Mouse (Mus musculus) stomach, embryonic 15.5 days (tissue): ENCODE results near the gene Fhod1. TPM values are rescaled to one million over a fixed set of nuclear protein-coding genes. Genes with fewer than 3 reads are reported as not detected.
"Not testable (repeated sequence)": the region's sequence is repeated elsewhere in the genome, so short reads cannot be mapped to it uniquely, and the experiment has no call there.

Experiments used
- ATAC-seq: fragments of 200-750 bp; cut with Nextera tagmentation; 2 replicates; pipeline ENCODE4 v1.8.0; 2017; ENCODE audit warnings: low read depth, moderate number of reproducible peaks, moderate TSS enrichment; ENCODE audit not compliant: insufficient read depth, low FRiP score
- H3K27ac ChIP-seq: fragments of 300-500 bp; sonication (generic); 2 replicates; pipeline ENCODE4 v1.5.1; 2015; ENCODE audit warnings: mild to moderate bottlenecking, inconsistent platforms
- H3K27me3 ChIP-seq: fragments of 300-500 bp; sonication (generic); replicated peaks from 2 replicates; pipeline ENCODE4 v1.6.1; 2015; ENCODE audit warnings: inconsistent platforms
- H3K36me3 ChIP-seq: fragments of 300-500 bp; sonication (generic); 2 replicates; pipeline ENCODE4 v1.6.1; 2015; ENCODE audit warnings: inconsistent platforms
- H3K4me1 ChIP-seq: fragments of 300-500 bp; sonication (generic); 2 replicates; pipeline ENCODE4 v1.6.1; 2015; ENCODE audit warnings: inconsistent platforms
- H3K4me2 ChIP-seq: fragments of 300-500 bp; sonication (generic); 2 replicates; pipeline ENCODE4 v1.6.1; 2015; ENCODE audit warnings: mild to moderate bottlenecking, inconsistent platforms
- H3K4me3 ChIP-seq: fragments of 300-500 bp; sonication (generic); replicated peaks from 2 replicates; pipeline ENCODE4 v1.5.1; 2015; ENCODE audit warnings: inconsistent platforms
- H3K9ac ChIP-seq: fragments of 300-500 bp; sonication (generic); 2 replicates; pipeline ENCODE4 v1.6.1; 2015; ENCODE audit warnings: inconsistent platforms
- H3K9me3 ChIP-seq: fragments of 300-500 bp; sonication (generic); 2 replicates; pipeline ENCODE4 v1.6.1; 2016; ENCODE audit warnings: inconsistent platforms
- WGBS: fragments of 180-500 bp; shearing (Covaris S2); methylation state at CpG from one replicate; pipeline ENCODE4 v1.1.7; 2015; 5-methylcytosine and 5-hydroxymethylcytosine counted together
- polyA plus RNA-seq: library from polyadenylated mRNA; unstranded; fragments of >200 nt; fragmentation: Nextera tagmentation; extraction: Ambion mirVana; gene quantifications from 2 replicates; pipeline ENCODE4 v1.2.1, GENCODE M21; 2015

Fhod1 gene
- polyA plus RNA-seq, 1 experiment from 2014 or later: 3.0 TPM

DNA sequence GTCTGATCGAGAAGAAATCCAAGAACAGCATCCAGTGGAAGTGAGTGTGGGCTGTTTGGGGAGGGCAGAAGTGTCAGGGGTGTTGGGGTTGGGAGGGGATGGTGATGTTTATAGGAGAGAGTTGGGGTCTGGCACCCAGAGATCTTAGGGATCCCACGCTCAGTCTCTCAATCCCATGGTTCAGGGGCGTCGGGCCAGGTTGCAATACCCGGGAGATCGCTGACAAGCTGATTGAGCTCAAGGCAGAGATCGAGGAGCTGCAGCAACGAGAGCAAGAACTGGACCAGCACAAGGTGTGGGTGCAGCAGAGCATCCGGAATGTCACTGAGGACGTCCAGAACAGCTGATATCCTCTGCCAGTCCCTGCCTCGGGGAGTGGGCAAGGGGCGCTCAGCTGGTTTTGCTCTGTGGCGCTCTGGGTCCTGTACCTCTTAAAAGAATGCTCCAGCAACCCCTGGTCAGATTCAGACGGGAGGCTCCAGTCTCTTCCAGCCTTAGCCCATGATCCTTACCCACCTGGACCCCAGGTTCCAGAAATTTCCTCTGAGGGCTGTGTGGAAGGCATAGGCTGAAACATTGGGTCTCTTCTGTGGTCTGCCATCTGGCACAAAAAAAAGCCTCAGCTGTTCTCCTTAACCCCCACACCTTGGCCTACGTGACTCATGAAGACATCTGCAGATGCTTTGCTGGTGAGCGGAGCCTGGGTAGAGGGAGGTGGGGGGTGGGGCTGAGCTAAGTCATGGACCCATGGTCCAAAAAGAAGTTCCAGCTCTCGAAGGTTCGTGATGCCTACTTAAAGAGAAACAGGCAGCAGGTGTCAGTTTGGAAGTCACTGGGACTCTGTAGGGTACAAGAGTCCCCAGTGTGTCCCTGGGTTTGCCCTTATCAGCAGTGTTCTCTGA lies 49.2 kb downstream of the Fhod1 start:
- Histone ChIP-seq H3K4me2 (peak overlapping the region; percentile 72), H3K27me3 (no peaks in the 10 kb centered on the region), H3K9ac (peak overlapping the region; percentile 83), H3K9me3 (no peaks in the 10 kb centered on the region), H3K36me3 (peaks cover 26% of the 10 kb centered on the region), H3K4me3 (peak overlapping the region; percentile 80), H3K27ac (no peak overlapping the region), H3K4me1 (peaks cover 20% of the 10 kb centered on the region)
- ATAC-seq: no peak
- WGBS: 52% methylated on average over 18 of the region's 18 CpGs

DNA sequence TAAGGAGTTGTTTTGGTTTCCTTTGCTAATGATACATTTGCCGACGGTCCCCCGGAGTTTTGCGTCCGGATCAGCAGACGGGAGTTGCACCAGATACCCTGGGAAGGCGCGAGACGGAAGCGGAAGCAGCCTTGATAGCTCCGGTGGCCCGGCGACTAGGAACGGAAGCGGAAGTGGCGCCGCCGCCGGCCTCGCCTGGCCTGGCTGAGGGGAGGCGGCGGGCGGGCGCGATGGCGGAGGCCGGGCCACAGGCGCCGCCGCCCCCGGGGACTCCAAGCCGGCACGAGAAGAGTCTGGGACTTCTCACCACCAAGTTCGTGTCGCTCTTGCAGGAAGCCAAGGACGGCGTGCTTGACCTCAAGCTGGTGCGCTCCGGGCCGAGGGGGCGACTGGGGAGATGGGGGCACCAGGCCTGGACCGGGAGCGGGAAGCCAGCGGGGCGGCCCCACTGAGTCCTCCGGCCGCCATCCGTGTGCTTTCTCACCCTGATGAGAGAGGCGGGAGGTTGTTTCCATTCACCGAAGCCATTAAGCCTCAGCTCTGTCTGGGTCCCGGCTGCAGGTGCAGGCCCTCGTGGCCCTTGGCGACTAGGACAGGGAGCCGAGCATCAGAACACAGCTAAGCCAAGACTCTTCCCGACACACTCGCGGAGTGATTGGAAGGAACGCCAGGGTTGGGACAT lies 50.1 kb downstream of the Fhod1 start, which contains the start of gene E2f4:
TSS of gene E2f4 (plus strand) at position 153 of the 682 bp plus-strand sequence.
- peak within 1 kb of the TSS; percentile 80 for H3K4me3 ChIP-seq
- H3K4me1 ChIP-seq: peaks cover 20% of the 10 kb centered on the region
- under 1% methylated on average over 58 of the region's 58 CpGs for WGBS
- H3K27me3 ChIP-seq: no peaks in the 10 kb centered on the region
- peak within 1 kb of the TSS; percentile 83 for H3K9ac ChIP-seq
- peak within 1 kb of the TSS; percentile 49 for H3K27ac ChIP-seq
- peak within 1 kb of the TSS; percentile 72 for H3K4me2 ChIP-seq
- H3K9me3 ChIP-seq: no peaks in the 10 kb centered on the region
- peak; percentile 86; the same call in 1 of the 2 replicates for ATAC-seq
- peaks cover 21% of the 10 kb centered on the region for H3K36me3 ChIP-seq

DNA sequence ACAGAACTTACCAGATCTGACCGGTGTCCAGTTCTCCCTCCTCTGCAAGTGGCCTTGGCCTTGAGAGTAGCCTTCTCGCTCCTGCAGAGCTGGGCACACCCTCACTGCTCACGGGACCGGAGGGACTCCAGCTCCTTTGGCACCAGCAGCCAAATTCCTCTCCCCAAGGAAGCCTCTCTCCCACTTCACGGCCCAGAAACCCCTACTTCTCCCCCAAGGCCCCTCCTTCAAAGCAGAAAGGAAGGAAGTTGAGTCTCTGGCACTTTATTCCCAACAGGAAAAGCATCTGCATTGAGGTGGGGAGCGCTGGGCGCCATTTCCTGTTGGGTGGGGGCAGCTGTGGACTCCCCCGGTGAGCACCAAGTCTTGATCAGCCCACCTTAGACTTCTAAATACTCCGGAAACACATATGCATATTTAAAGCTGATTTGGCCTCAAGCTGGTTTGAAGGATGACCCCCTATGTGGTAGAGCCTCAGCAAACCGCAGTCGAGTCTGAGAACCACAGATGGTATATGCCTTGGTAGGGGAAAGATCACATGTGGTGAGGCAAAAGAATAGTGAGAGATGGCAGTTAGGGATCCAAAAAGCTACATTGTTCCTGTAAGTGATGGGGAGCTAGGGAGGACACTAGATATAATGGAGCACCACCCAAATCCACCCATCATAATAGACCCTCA lies 51.7 kb downstream of the Fhod1 start, which contains the start of gene Exoc3l:
TSS of gene Exoc3l (minus strand) at position 207 of the 679 bp plus-strand sequence.
- Histone ChIP-seq H3K4me2 (peak within 1 kb of the TSS; percentile 72), H3K9me3 (no peaks in the 10 kb centered on the region), H3K27me3 (no peaks in the 10 kb centered on the region), H3K36me3 (peaks cover 13% of the 10 kb centered on the region), H3K4me1 (peaks cover 20% of the 10 kb centered on the region), H3K27ac (peak within 1 kb of the TSS; percentile 11; the same call in 1 of the 2 replicates), H3K4me3 (peak within 1 kb of the TSS; percentile 80), H3K9ac (no peak within 1 kb of the TSS)
- 54% methylated on average over 11 of the region's 11 CpGs for WGBS
- no peak for ATAC-seq

DNA sequence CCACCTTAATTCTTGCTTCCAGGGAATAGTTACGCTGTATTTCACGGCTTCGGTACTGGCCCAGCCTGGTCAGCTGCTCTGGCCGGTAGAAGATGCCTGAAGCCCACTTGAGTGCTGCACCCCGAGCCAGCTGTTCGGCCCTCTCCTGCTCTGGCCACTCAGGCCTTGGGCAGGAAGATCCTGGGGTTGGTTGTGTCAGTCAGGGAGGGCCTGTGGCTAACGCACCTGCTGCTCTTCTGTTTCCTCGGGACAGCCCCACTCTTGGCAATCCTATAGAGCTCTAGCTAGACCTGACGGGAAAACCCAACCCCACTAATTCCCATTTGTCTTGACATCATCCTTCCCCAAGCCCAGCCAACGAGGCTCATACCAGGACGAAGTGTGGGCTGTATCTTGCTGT lies 52.5 kb downstream of the Fhod1 start:
- Histone ChIP-seq H3K36me3 (peaks cover 6% of the 10 kb centered on the region), H3K27me3 (peaks cover 6% of the 10 kb centered on the region), H3K27ac (peak overlapping the region; percentile 11; the same call in 1 of the 2 replicates), H3K4me3 (peak overlapping the region; percentile 6; the same call in 1 of the 2 replicates), H3K4me2 (peak overlapping the region; percentile 12; the same call in 1 of the 2 replicates), H3K9ac (no peak overlapping the region), H3K9me3 (no peaks in the 10 kb centered on the region), H3K4me1 (peaks cover 27% of the 10 kb centered on the region)
- ATAC-seq: no peak
- WGBS: 68% methylated on average over 11 of the region's 11 CpGs

DNA sequence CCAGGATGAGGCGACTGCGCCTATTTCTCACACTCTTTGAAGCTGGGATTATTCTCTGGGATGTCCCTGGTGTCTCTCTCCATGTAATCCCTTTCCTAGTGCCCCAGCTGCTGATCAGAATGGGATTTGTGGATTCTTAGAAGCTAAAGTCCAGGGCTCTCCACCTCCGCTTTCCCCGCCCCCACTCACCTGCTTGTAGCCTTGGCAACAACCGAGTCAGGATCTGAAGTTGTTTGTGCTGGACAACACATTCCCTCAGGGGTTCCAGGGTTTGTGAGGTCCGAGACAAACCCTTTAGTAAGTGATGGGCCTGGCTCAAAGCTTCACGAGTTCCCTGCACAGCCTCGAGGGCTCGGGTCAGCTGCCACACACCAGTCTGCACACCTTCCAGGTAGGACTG lies 53.0 kb downstream of the Fhod1 start:
- Histone ChIP-seq H3K27me3 (peaks cover 10% of the 10 kb centered on the region), H3K9me3 (no peaks in the 10 kb centered on the region), H3K4me3 (peak overlapping the region; percentile 6; the same call in 1 of the 2 replicates), H3K4me1 (peaks cover 30% of the 10 kb centered on the region), H3K9ac (no peak overlapping the region), H3K36me3 (peaks cover 1% of the 10 kb centered on the region), H3K4me2 (no peak overlapping the region), H3K27ac (no peak overlapping the region)
- no peak for ATAC-seq
- WGBS: 65% methylated on average over 9 of the region's 9 CpGs

DNA sequence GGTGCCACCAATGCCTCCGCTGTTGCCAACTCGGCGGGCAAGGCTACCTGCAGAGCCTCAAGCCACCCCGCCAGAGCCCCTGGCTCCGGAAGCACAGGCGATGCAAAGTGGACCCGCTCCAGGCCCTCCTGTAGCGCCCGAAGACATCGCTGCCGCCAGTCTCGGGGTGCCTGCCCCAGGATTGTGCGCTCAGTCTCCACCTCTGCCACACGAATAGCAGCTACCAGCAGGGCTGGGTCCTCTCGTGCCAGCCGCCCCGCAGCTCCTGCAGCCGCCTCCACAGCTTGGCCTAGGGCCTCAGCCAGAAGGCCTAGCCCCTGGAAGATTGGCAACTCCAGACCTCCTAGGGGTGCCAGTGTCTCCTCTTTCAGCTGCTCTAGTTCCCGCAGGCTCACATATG lies 54.3 kb downstream of the Fhod1 start:
- 70% methylated on average over 19 of the region's 19 CpGs for WGBS
- Histone ChIP-seq H3K4me1 (peaks cover 27% of the 10 kb centered on the region), H3K27ac (no peak overlapping the region), H3K4me2 (no peak overlapping the region), H3K9me3 (no peaks in the 10 kb centered on the region), H3K36me3 (no peaks in the 10 kb centered on the region), H3K4me3 (no peak overlapping the region), H3K9ac (no peak overlapping the region), H3K27me3 (peaks cover 10% of the 10 kb centered on the region)
- no peak for ATAC-seq

DNA sequence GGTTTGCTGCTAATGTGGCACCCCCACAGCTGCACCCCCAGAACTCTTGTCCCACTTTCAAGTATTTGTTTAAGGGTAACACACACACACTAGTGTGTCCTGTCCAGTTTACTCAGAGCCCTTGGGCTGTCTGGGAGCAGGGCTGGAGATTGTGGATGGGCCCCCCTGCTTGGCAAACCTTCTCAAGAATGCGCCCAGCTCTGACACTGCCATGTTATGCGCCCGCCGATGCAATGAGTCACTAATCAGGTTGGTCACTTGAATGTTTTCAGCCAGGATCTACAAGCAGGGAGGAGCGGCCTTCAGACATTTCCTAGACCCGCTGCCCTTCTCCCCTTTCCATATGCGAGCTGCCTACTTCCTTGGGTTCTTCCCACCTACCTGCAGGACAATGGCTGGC lies 55.3 kb downstream of the Fhod1 start:
- ATAC-seq: no peak
- Histone ChIP-seq H3K4me1 (peaks cover 28% of the 10 kb centered on the region), H3K27ac (no peak overlapping the region), H3K4me2 (no peak overlapping the region), H3K9ac (no peak overlapping the region), H3K9me3 (no peaks in the 10 kb centered on the region), H3K4me3 (no peak overlapping the region), H3K27me3 (peaks cover 10% of the 10 kb centered on the region), H3K36me3 (no peaks in the 10 kb centered on the region)
- WGBS: 78% methylated on average over 7 of the region's 7 CpGs

DNA sequence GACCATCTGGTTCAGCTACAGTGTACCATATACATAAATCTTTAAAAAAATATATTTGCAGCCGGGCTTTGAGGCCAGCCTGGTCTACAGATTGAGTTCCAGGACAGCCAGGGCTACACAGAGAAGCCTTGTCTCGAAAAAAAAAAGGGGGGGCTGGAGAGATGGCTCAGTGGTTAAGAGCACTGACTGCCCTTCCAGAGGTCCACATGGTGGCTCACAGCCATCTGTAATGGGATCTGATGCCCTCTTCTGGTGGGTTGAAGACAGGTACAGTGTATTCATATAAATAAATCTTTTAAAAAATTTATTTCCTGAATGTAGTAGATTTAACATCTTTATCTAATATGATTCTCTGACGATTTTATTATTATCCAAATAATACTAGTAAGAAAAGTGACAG lies 56.0 kb downstream of the Fhod1 start:
- 61% methylated on average over 3 of the region's 3 CpGs for WGBS
- Histone ChIP-seq H3K27me3 (peaks cover 10% of the 10 kb centered on the region), H3K4me1 (peaks cover 23% of the 10 kb centered on the region)
- not testable (repeated sequence) for H3K27ac ChIP-seq, H3K9me3 ChIP-seq, H3K9ac ChIP-seq, H3K4me2 ChIP-seq, H3K4me3 ChIP-seq, ATAC-seq, H3K36me3 ChIP-seq

DNA sequence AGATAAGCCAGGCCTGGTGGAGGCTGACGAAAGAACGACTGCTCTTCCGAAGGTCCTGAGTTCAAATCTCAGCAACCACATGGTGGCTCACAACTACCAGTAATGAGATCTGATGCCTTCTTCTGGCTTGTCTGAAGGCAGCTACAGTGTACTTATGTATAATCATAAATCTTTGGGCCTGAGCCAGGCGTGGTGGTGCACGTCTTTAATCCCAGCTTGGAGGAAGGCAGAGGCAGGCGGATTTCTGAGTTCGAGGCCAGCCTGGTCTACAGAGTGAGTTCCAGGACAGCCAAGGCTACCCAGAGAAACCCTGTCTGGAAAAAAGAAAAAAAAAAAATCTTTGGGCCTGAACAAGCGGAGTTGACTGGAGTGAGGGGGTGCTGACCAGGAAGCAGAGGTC lies 56.4 kb downstream of the Fhod1 start:
- Histone ChIP-seq H3K4me1 (peaks cover 23% of the 10 kb centered on the region), H3K27me3 (peaks cover 10% of the 10 kb centered on the region)
- H3K4me3 ChIP-seq, H3K9me3 ChIP-seq, H3K9ac ChIP-seq, H3K27ac ChIP-seq, H3K36me3 ChIP-seq, ATAC-seq, H3K4me2 ChIP-seq: not testable (repeated sequence)
- WGBS: 79% methylated on average over 8 of the region's 8 CpGs

DNA sequence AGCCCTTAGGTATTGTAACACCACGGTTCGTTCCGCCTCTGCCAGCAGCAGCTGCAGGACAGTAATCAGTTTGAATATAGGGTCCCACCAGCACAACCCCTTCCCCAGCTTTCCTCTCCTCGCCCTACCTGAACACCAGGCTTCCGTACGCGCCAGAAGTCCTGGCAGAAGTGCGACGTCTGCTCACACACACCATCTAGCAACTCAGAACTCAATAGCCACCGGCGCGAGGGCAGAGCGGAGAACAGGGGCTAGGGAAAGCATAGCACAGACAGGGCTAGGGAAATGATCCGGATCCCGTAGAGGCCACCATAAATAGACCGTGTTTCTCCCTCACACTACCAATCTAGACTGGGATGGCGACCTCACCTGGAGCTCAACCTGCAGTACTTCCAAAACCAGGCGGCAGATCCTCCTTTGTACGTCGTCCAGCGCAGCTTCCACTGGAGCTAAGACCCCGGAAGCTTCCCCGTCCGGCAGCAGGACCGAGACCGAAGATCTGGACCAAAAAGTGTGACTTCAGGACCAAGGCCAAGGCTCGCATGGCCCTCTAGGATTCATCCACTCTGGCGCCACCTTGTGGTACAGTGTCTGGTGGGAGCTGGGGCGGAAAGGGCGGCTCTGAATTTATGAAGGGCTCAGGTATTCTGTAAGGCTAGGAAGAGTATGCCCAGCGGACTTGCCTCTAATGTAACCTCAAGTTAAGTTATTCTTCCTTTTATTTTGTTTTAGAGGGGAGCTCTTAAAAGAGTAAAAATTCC lies 57.0 kb downstream of the Fhod1 start:
- H3K4me3 ChIP-seq: peak overlapping the region; percentile 19; the same call in 1 of the 2 replicates
- WGBS: 8% methylated on average over 31 of the region's 31 CpGs
- H3K27ac ChIP-seq: no peak overlapping the region
- peak overlapping the region; percentile 84 for H3K4me2 ChIP-seq
- peaks cover 10% of the 10 kb centered on the region for H3K27me3 ChIP-seq
- ATAC-seq: no peak
- H3K9me3 ChIP-seq: no peaks in the 10 kb centered on the region
- no peak overlapping the region for H3K9ac ChIP-seq
- peaks cover 23% of the 10 kb centered on the region for H3K4me1 ChIP-seq
- no peaks in the 10 kb centered on the region for H3K36me3 ChIP-seq
